In genomic region chr2:157566260-157566952, GRCm38 (mm10) we compare ENCODE assay signal across 8 mouse cellular contexts. TPM values are rescaled to one million over a fixed set of nuclear protein-coding genes. Genes with fewer than 3 reads are reported as not detected.
DNase-seq lines count a peak whose midpoint lies in the region; ATAC-seq lines count a peak whose summit lies in the region.

No protein-coding gene starts in this region.

- H3K4me3 ChIP-seq in erythroblast, embryonic 14.5 days (replicated peaks), result peak overlapping the region; percentile 82
- H3K4me3 ChIP-seq in heart, embryonic 11.5 days (ENCODE audit: low read depth, low read length), result peak overlapping the region; percentile 99
- peak overlapping the region; percentile 100 for H3K4me3 ChIP-seq in kidney, embryonic 15.5 days (replicated peaks)

- peak; percentile 80 for ATAC-seq in heart, embryonic 11.5 days (replicated peaks; ENCODE audit: insufficient number of reproducible peaks, low FRiP score, low TSS enrichment)
- peak; percentile 80 for ATAC-seq in kidney, embryonic 15.5 days (replicated peaks; ENCODE audit: low FRiP score)

- DNase-seq in CD4-positive helper T cell, adult 2 months (ENCODE audit: low read depth, low spot score), result peak; percentile 90
- peak; percentile 79 for DNase-seq in brain, embryonic 18.5 days (ENCODE audit: low read depth, low spot score)
- DNase-seq in liver, result peak; percentile 85
- DNase-seq in monocyte, adult 2 months (ENCODE audit: low read depth in 1 of 2, low spot score in 2 of 2), result peak; percentile 67 to 89
- DNase-seq in spleen, postnatal 14 days (ENCODE audit: low spot score in 2 of 2), result peak; percentile 61 to 71

- peaks cover 7% of the 10 kb centered on the region for H3K9me3 ChIP-seq in erythroblast, embryonic 14.5 days (ENCODE audit: control insufficient read depth, low read length)
- H3K9me3 ChIP-seq in heart, embryonic 11.5 days (replicated peaks; ENCODE audit: control insufficient read depth, low read length), result peaks cover 5% of the 10 kb centered on the region
- peaks cover 4% of the 10 kb centered on the region; the same call in 1 of the 2 replicates for H3K9me3 ChIP-seq in kidney, embryonic 15.5 days (replicated peaks)

- peak overlapping the region; percentile 76 for H3K4me2 ChIP-seq in heart, embryonic 11.5 days
- H3K4me2 ChIP-seq in kidney, embryonic 15.5 days, result peak overlapping the region; percentile 72

- peak overlapping the region; percentile 87 for H3K27ac ChIP-seq in heart, embryonic 11.5 days (ENCODE audit: low read depth, low read length)
- H3K27ac ChIP-seq in kidney, embryonic 15.5 days, result peak overlapping the region; percentile 95

- peaks cover 5% of the 10 kb centered on the region for H3K36me3 ChIP-seq in erythroblast, embryonic 14.5 days (ENCODE audit: control insufficient read depth)
- H3K36me3 ChIP-seq in heart, embryonic 11.5 days (ENCODE audit: control insufficient read depth, insufficient read depth, low read length), result peaks cover 8% of the 10 kb centered on the region
- H3K36me3 ChIP-seq in kidney, embryonic 15.5 days, result peaks cover 24% of the 10 kb centered on the region

- peak overlapping the region; percentile 96 for H3K9ac ChIP-seq in heart, embryonic 11.5 days (ENCODE audit: low read depth, low read length)
- peak overlapping the region; percentile 92 for H3K9ac ChIP-seq in kidney, embryonic 15.5 days

- peaks cover 31% of the 10 kb centered on the region for H3K4me1 ChIP-seq in erythroblast, embryonic 14.5 days (ENCODE audit: control insufficient read depth)
- H3K4me1 ChIP-seq in heart, embryonic 11.5 days (ENCODE audit: control insufficient read depth, insufficient read depth, low read length), result peaks cover 11% of the 10 kb centered on the region; the same call in 1 of the 2 replicates
- peaks cover 33% of the 10 kb centered on the region for H3K4me1 ChIP-seq in kidney, embryonic 15.5 days

- under 1% methylated on average over 36 of the region's 36 CpGs for WGBS in heart, embryonic 11.5 days (ENCODE audit: insufficient replicate concordance)
- WGBS in kidney, embryonic 15.5 days, result under 1% methylated on average over 36 of the region's 36 CpGs

- H3K27me3 ChIP-seq in erythroblast, embryonic 14.5 days (ENCODE audit: control insufficient read depth), result peaks cover 17% of the 10 kb centered on the region
- H3K27me3 ChIP-seq in heart, embryonic 11.5 days (ENCODE audit: control insufficient read depth, insufficient read depth, low read length), result no peaks in the 10 kb centered on the region
- H3K27me3 ChIP-seq in kidney, embryonic 15.5 days, result no peaks in the 10 kb centered on the region

RNA-seq across cellular contexts. Expression of gene Blcap, which starts 4.7 kb away (rescaled TPM):
- 0.66 and 0.85 TPM in 2 replicates for polyA plus RNA-seq in erythroblast, embryonic 14.5 days (2012)
- polyA plus RNA-seq in heart, embryonic 11.5 days (2014; fragmentation: Nextera tagmentation; extraction: Ambion mirVana), result 36.5 and 42.1 TPM in 2 replicates
- 48.3 and 51.6 TPM in 2 replicates for polyA plus RNA-seq in kidney, embryonic 15.5 days (2015; fragmentation: Nextera tagmentation; extraction: Ambion mirVana)

RNA-seq across cellular contexts. Expression of gene Nnat, which starts 6.5 kb away (rescaled TPM):
- polyA plus RNA-seq in erythroblast, embryonic 14.5 days (2012), result 0.03 TPM in 1 of 2 replicates, not detected in the other
- 145 and 201 TPM in 2 replicates for polyA plus RNA-seq in heart, embryonic 11.5 days (2014; fragmentation: Nextera tagmentation; extraction: Ambion mirVana)
- 238 and 287 TPM in 2 replicates for polyA plus RNA-seq in kidney, embryonic 15.5 days (2015; fragmentation: Nextera tagmentation; extraction: Ambion mirVana)

Comparison
In these comparisons a context has a peak if more than half of its experiments do, and no peak if none do; other contexts are left out.
1. Peak in every context shown above with its lines: DNase-seq, ATAC-seq, H3K4me3 ChIP-seq and H3K27ac ChIP-seq.
2. RNA of gene Blcap, which starts 4.7 kb away (polyA plus RNA-seq): 48.3 to 51.6 TPM in kidney, embryonic 15.5 days and 36.5 to 42.1 TPM in heart, embryonic 11.5 days; 0.66 to 0.85 TPM in erythroblast, embryonic 14.5 days; every median in the first group is over 10 times any median in the second.
3. RNA of gene Nnat, which starts 6.5 kb away (polyA plus RNA-seq): 238 to 287 TPM in kidney, embryonic 15.5 days and 145 to 201 TPM in heart, embryonic 11.5 days; 0.03 TPM in erythroblast, embryonic 14.5 days; every median in the first group is over 100 times any median in the second.